In genomic region chr8:94901031-94901430, GRCm38 (mm10) we compare ENCODE assay signal across 8 mouse cellular contexts. TPM values are rescaled to one million over a fixed set of nuclear protein-coding genes. Genes with fewer than 3 reads are reported as not detected.
A peak's percentile ranks its signal among the peaks of the same experiment; 100 is the strongest.
DNase-seq lines count a peak whose midpoint lies in the region; ATAC-seq and TF ChIP-seq lines count a peak whose summit lies in the region.
"Had no signal": no experiment of that assay in that cellular context is flagged by ENCODE, and none has a peak within 500 bp of the region (broad histone marks: within the 10 kb centered on the region; RNA-seq: fewer than 3 reads in every experiment).

No protein-coding gene starts in this region.

- peaks cover 32% of the 10 kb centered on the region for H3K36me3 ChIP-seq in lung, embryonic 14.5 days (ENCODE audit: insufficient read depth)
- peaks cover 28% of the 10 kb centered on the region for H3K36me3 ChIP-seq in intestine, embryonic 14.5 days (ENCODE audit: control insufficient read depth, insufficient read depth, low read length)
- no peaks in the 10 kb centered on the region for H3K36me3 ChIP-seq in liver, embryonic 16.5 days (ENCODE audit: control insufficient read depth, insufficient read depth)

- peak overlapping the region; percentile 75 for H3K27ac ChIP-seq in lung, embryonic 14.5 days (ENCODE audit: low read depth)
- H3K27ac ChIP-seq in intestine, embryonic 14.5 days (ENCODE audit: low read depth): peak overlapping the region; percentile 16
- peak overlapping the region; percentile 96 for H3K27ac ChIP-seq in liver, embryonic 16.5 days (ENCODE audit: low read length)
- H3K27ac ChIP-seq: macrophage had no signal

- H3K9me3 ChIP-seq in lung, embryonic 14.5 days (ENCODE audit: low read depth, low read length): no peaks in the 10 kb centered on the region
- H3K9me3 ChIP-seq in intestine, embryonic 14.5 days (ENCODE audit: control insufficient read depth, low read length): no peaks in the 10 kb centered on the region
- H3K9me3 ChIP-seq in liver, embryonic 16.5 days (replicated peaks; ENCODE audit: control insufficient read depth, low read length): no peaks in the 10 kb centered on the region

- no peaks in the 10 kb centered on the region for H3K27me3 ChIP-seq in lung, embryonic 14.5 days (ENCODE audit: insufficient read depth, low read length)
- no peaks in the 10 kb centered on the region for H3K27me3 ChIP-seq in intestine, embryonic 14.5 days (replicated peaks; ENCODE audit: control insufficient read depth, insufficient read depth, low read length)
- no peaks in the 10 kb centered on the region for H3K27me3 ChIP-seq in liver, embryonic 16.5 days (ENCODE audit: control insufficient read depth, insufficient read depth, low read depth, low read length)

- H3K9ac ChIP-seq in lung, embryonic 14.5 days: 0 out of 2 replicates have a peak overlapping the region, but pooled peaks have one; percentile 9
- no peak overlapping the region for H3K9ac ChIP-seq in intestine, embryonic 14.5 days (ENCODE audit: low read length)
- H3K9ac ChIP-seq in liver, embryonic 16.5 days (ENCODE audit: low read depth, low read length): peak overlapping the region; percentile 52

- 0 out of 2 replicates have a peak overlapping the region, but pooled peaks have one; percentile 12 for H3K4me2 ChIP-seq in lung, embryonic 14.5 days
- H3K4me2 ChIP-seq in intestine, embryonic 14.5 days (ENCODE audit: low read length): no peak overlapping the region
- peak overlapping the region; percentile 46 for H3K4me2 ChIP-seq in liver, embryonic 16.5 days (ENCODE audit: low read depth, low read length)

- no peak for TF ChIP-seq CTCF in lung, embryonic 14.5 days (IDR thresholded peaks at IDR 0.05; ENCODE audit: low read depth)
- TF ChIP-seq CTCF in lung, adult 2 months (IDR thresholded peaks at IDR 0.05; ENCODE audit: insufficient read depth, low read length): no peak

- no peak for TF ChIP-seq POLR2A in lung, adult 2 months (IDR thresholded peaks at IDR 0.05; ENCODE audit: borderline replicate concordance, extremely low read depth, low read depth, low read length)

- no peak overlapping the region for H3K4me3 ChIP-seq in lung, embryonic 14.5 days (ENCODE audit: low read depth, low read length)
- H3K4me3 ChIP-seq in lung, adult 2 months (replicated peaks; ENCODE audit: extremely low read depth, low read depth, low read length): no peak overlapping the region
- no peak overlapping the region for H3K4me3 ChIP-seq in intestine, embryonic 14.5 days (ENCODE audit: low read depth, low read length)
- H3K4me3 ChIP-seq in liver, embryonic 16.5 days (ENCODE audit: low read depth, low read length): no peak overlapping the region

- intact Hi-C loops in left cerebral cortex, postnatal 4 days (cut with DNase I): no loop called here

- ATAC-seq in lung, embryonic 14.5 days (ENCODE audit: insufficient read depth): peak; percentile 25; the same call in 1 of the 2 replicates
- 0 out of 2 replicates have a peak, but pooled peaks have one; percentile 11 for ATAC-seq in intestine, embryonic 14.5 days (replicated peaks; ENCODE audit: low FRiP score, low TSS enrichment, low read depth)
- ATAC-seq in liver, embryonic 16.5 days (ENCODE audit: low read depth): no peak

- 9% methylated on average over 5 of the region's 5 CpGs for WGBS in lung, embryonic 14.5 days
- WGBS in lung, adult 2 months: 26% methylated on average over 5 of the region's 5 CpGs
- WGBS in intestine, embryonic 14.5 days: 20% methylated on average over 5 of the region's 5 CpGs
- 20% methylated on average over 5 of the region's 5 CpGs for WGBS in liver, embryonic 16.5 days (ENCODE audit: insufficient replicate concordance)

- peak; percentile 31 for DNase-seq in lung, embryonic 14.5 days
- DNase-seq in lung, adult 2 months: no peak
- peak; percentile 70 for DNase-seq in embryo, embryonic 9.5 days (ENCODE audit: extremely low spot score)
- DNase-seq in intestine, embryonic 14.5 days (ENCODE audit: low spot score): no peak
- no peak for DNase-seq in left cerebral cortex, postnatal 4 days
- DNase-seq in cerebellum, postnatal 25 days: no peak

- H3K4me1 ChIP-seq in lung, embryonic 14.5 days (ENCODE audit: insufficient read depth): peaks cover 17% of the 10 kb centered on the region
- peaks cover 22% of the 10 kb centered on the region for H3K4me1 ChIP-seq in lung, adult 2 months (ENCODE audit: control insufficient read depth, insufficient read depth, low read length)
- H3K4me1 ChIP-seq in intestine, embryonic 14.5 days (replicated peaks; ENCODE audit: control insufficient read depth, insufficient read depth, low read length): peaks cover 47% of the 10 kb centered on the region
- peaks cover 58% of the 10 kb centered on the region for H3K4me1 ChIP-seq in liver, embryonic 16.5 days (ENCODE audit: control insufficient read depth, low read depth, low read length)

RNA-seq across cellular contexts. Expression of gene Ccdc102a, which starts 16.9 kb away (rescaled TPM):
- polyA plus RNA-seq in lung, embryonic 14.5 days (2014; fragmentation: Nextera tagmentation; extraction: Ambion mirVana): 29.9 and 34.1 TPM in 2 replicates
- polyA plus RNA-seq in lung, adult 2 months (2012; rRNA removed): 19.0 and 21.2 TPM in 2 replicates
- polyA plus RNA-seq in intestine, embryonic 14.5 days (2014; fragmentation: Nextera tagmentation; extraction: Ambion mirVana): 27.5 and 28.2 TPM in 2 replicates
- polyA plus RNA-seq in liver, embryonic 16.5 days (2015; fragmentation: Nextera tagmentation; extraction: Ambion mirVana): 1.4 and 1.6 TPM in 2 replicates
- total RNA-seq in left cerebral cortex, postnatal 4 days (2021): 1 to 10 TPM; 4.9 to 5.5 TPM

RNA-seq across cellular contexts. Expression of gene Adgrg5, which starts 22.5 kb away (rescaled TPM):
- polyA plus RNA-seq in lung, embryonic 14.5 days (2014; fragmentation: Nextera tagmentation; extraction: Ambion mirVana): 0.18 and 0.21 TPM in 2 replicates
- 4.8 and 5.3 TPM in 2 replicates for polyA plus RNA-seq in lung, adult 2 months (2012; rRNA removed)
- 1.4 and 2.0 TPM in 2 replicates for polyA plus RNA-seq in intestine, embryonic 14.5 days (2014; fragmentation: Nextera tagmentation; extraction: Ambion mirVana)
- polyA plus RNA-seq in liver, embryonic 16.5 days (2015; fragmentation: Nextera tagmentation; extraction: Ambion mirVana): 0.37 and 0.39 TPM in 2 replicates
- total RNA-seq in left cerebral cortex, postnatal 4 days (2021): under 1 TPM in 1 of 2 experiments, not detected in 1; 0.74 TPM

RNA-seq across cellular contexts. Expression of gene Dok4, which starts 24.9 kb away (rescaled TPM):
- polyA plus RNA-seq in lung, embryonic 14.5 days (2014; fragmentation: Nextera tagmentation; extraction: Ambion mirVana): 32.5 and 36.5 TPM in 2 replicates
- 39.6 and 46.4 TPM in 2 replicates for polyA plus RNA-seq in lung, adult 2 months (2012; rRNA removed)
- polyA plus RNA-seq in intestine, embryonic 14.5 days (2014; fragmentation: Nextera tagmentation; extraction: Ambion mirVana): 24.1 and 27.7 TPM in 2 replicates
- polyA plus RNA-seq in liver, embryonic 16.5 days (2015; fragmentation: Nextera tagmentation; extraction: Ambion mirVana): 7.8 and 9.4 TPM in 2 replicates
- total RNA-seq in left cerebral cortex, postnatal 4 days (2021): 100 to 1,000 TPM; 181 to 191 TPM

RNA-seq across cellular contexts. Expression of gene Polr2c, which starts 43.8 kb away (rescaled TPM):
- polyA plus RNA-seq in lung, embryonic 14.5 days (2014; fragmentation: Nextera tagmentation; extraction: Ambion mirVana): 162 and 169 TPM in 2 replicates
- polyA plus RNA-seq in lung, adult 2 months (2012; rRNA removed): 81.9 and 105 TPM in 2 replicates
- polyA plus RNA-seq in intestine, embryonic 14.5 days (2014; fragmentation: Nextera tagmentation; extraction: Ambion mirVana): 160 and 171 TPM in 2 replicates
- polyA plus RNA-seq in liver, embryonic 16.5 days (2015; fragmentation: Nextera tagmentation; extraction: Ambion mirVana): 65.7 and 67.0 TPM in 2 replicates
- 10 to 100 TPM; 53.6 to 63.3 TPM for total RNA-seq in left cerebral cortex, postnatal 4 days (2021)

Comparison
In these comparisons a context has a peak if more than half of its experiments do, and no peak if none do; other contexts are left out.
1. DNase-seq: peak in lung, embryonic 14.5 days (single experiment) and embryo, embryonic 9.5 days (single experiment); none in lung, adult 2 months (single experiment), intestine, embryonic 14.5 days (single experiment), left cerebral cortex, postnatal 4 days (single experiment) and cerebellum, postnatal 25 days (0 of 2).
2. H3K27ac ChIP-seq: peak in every context shown above with its lines; median percentile 96 in liver, embryonic 16.5 days; 75 in lung, embryonic 14.5 days; 16 in intestine, embryonic 14.5 days.